Mouse (Mus musculus) embryonic facial prominence, embryonic 12.5 days (tissue): ENCODE results near the gene Foxc2. TPM values are rescaled to one million over a fixed set of nuclear protein-coding genes. Genes with fewer than 3 reads are reported as not detected.
A peak's percentile ranks its signal among the peaks of the same experiment; 100 is the strongest.

Source experiments
- ATAC-seq: fragments of 200-750 bp; cut with Nextera tagmentation; 2 replicates; pipeline ENCODE4 v1.8.0; 2017; ENCODE audit not compliant: insufficient number of reproducible peaks, insufficient read depth, low FRiP score, low TSS enrichment
- H3K27ac ChIP-seq: fragments of 300-500 bp; sonication (generic); 2 replicates; pipeline ENCODE4 v1.5.1; 2016; ENCODE audit warnings: mild to moderate bottlenecking
- H3K27me3 ChIP-seq: fragments of 300-500 bp; sonication (generic); 2 replicates; pipeline ENCODE4 v1.6.1; 2016; ENCODE audit warnings: mild to moderate bottlenecking, moderate library complexity
- H3K36me3 ChIP-seq: fragments of 300-500 bp; sonication (generic); 2 replicates; pipeline ENCODE4 v1.6.1; 2016; ENCODE audit warnings: mild to moderate bottlenecking
- H3K4me1 ChIP-seq: fragments of 300-500 bp; sonication (generic); 2 replicates; pipeline ENCODE4 v1.6.1; 2016
- H3K4me2 ChIP-seq: fragments of 300-500 bp; sonication (generic); replicated peaks from 2 replicates; pipeline ENCODE4 v1.6.1; 2016; ENCODE audit warnings: mild to moderate bottlenecking, moderate library complexity
- H3K4me3 ChIP-seq: fragments of 300-500 bp; sonication (generic); 2 replicates; pipeline ENCODE4 v1.5.1; 2016; ENCODE audit warnings: mild to moderate bottlenecking
- H3K9ac ChIP-seq: fragments of 300-500 bp; sonication (generic); 2 replicates; pipeline ENCODE4 v1.6.1; 2016; ENCODE audit warnings: mild to moderate bottlenecking, moderate library complexity
- H3K9me3 ChIP-seq: fragments of 300-500 bp; sonication (generic); 2 replicates; pipeline ENCODE4 v1.6.1; 2016; ENCODE audit warnings: mild to moderate bottlenecking, moderate library complexity
- WGBS: fragments of 180-500 bp; shearing (Covaris S2); methylation state at CpG from one replicate; pipeline ENCODE4 v1.1.7; 2016; 5-methylcytosine and 5-hydroxymethylcytosine counted together
- polyA plus RNA-seq: library from polyadenylated mRNA; unstranded; fragments of >200 nt; fragmentation: Nextera tagmentation; extraction: Ambion mirVana; gene quantifications from 2 replicates; pipeline ENCODE4 v1.2.1, GENCODE M21; 2016

The Foxc2 gene
- polyA plus RNA-seq, result 26.8 and 29.8 TPM in 2 replicates

GRCm38 (mm10) chr8:121115948-121116347 is at the start of gene Foxc2:
Foxc2 (plus strand) TSS chr8:121116171.
- Histone ChIP-seq H3K36me3 (no peaks in the 10 kb centered on the region), H3K4me2 (peak within 1 kb of the TSS; percentile 91), H3K4me3 (peak within 1 kb of the TSS; percentile 64), H3K27ac (peak within 1 kb of the TSS; percentile 96), H3K9me3 (no peaks in the 10 kb centered on the region), H3K9ac (peak within 1 kb of the TSS; percentile 85), H3K27me3 (peaks cover 75% of the 10 kb centered on the region), H3K4me1 (0 out of 2 replicates have a peak, but pooled peaks cover 14% of the 10 kb centered on the region)
- 0 out of 2 replicates have a peak, but pooled peaks have one; percentile 22 for ATAC-seq
- WGBS, result under 1% methylated on average over 25 of the region's 25 CpGs

- Histone ChIP-seq H3K4me3 (no peak overlapping the region), H3K4me1 (peaks cover 30% of the 10 kb centered on the region), H3K36me3 (no peaks in the 10 kb centered on the region), H3K9me3 (no peaks in the 10 kb centered on the region), H3K4me2 (no peak overlapping the region), H3K9ac (no peak overlapping the region), H3K27ac (no peak overlapping the region; the same call in 1 of the 2 replicates), H3K27me3 (peaks cover 78% of the 10 kb centered on the region)
- no peak for ATAC-seq
- 3% methylated on average over 12 of the region's 12 CpGs for WGBS
These were observed 44.5 kb upstream of the Foxc2 start for GRCm38 (mm10) chr8:121071454-121071853.

GRCm38 (mm10) chr8:121072406-121073130 is 43.4 kb upstream of the Foxc2 start:
- peaks cover 30% of the 10 kb centered on the region for H3K4me1 ChIP-seq
- no peak overlapping the region for H3K27ac ChIP-seq
- WGBS, result 8% methylated on average over 11 of the region's 11 CpGs
- ATAC-seq, result no peak
- peaks cover 89% of the 10 kb centered on the region for H3K27me3 ChIP-seq
- no peaks in the 10 kb centered on the region for H3K9me3 ChIP-seq
- peak overlapping the region; percentile 37; the same call in 1 of the 2 replicates for H3K4me2 ChIP-seq
- no peaks in the 10 kb centered on the region for H3K36me3 ChIP-seq
- no peak overlapping the region for H3K4me3 ChIP-seq
- H3K9ac ChIP-seq, result no peak overlapping the region

- H3K4me1 ChIP-seq, result peaks cover 30% of the 10 kb centered on the region
- H3K27ac ChIP-seq, result peak overlapping the region; percentile 66
- ATAC-seq, result no peak
- H3K9me3 ChIP-seq, result no peaks in the 10 kb centered on the region
- WGBS, result 1% methylated on average over 48 of the region's 48 CpGs
- H3K27me3 ChIP-seq, result peaks cover 94% of the 10 kb centered on the region
- peak overlapping the region; percentile 28; the same call in 1 of the 2 replicates for H3K9ac ChIP-seq
- H3K36me3 ChIP-seq, result no peaks in the 10 kb centered on the region
- peak overlapping the region; percentile 13; the same call in 1 of the 2 replicates for H3K4me3 ChIP-seq
- peak overlapping the region; percentile 37 for H3K4me2 ChIP-seq
These were observed 42.5 kb upstream of the Foxc2 start for GRCm38 (mm10) chr8:121073174-121074107.

- Histone ChIP-seq H3K9ac (no peak overlapping the region; the same call in 1 of the 2 replicates), H3K4me1 (peaks cover 30% of the 10 kb centered on the region), H3K27ac (peak overlapping the region; percentile 9; the same call in 1 of the 2 replicates), H3K9me3 (no peaks in the 10 kb centered on the region), H3K4me2 (peak overlapping the region; percentile 37), H3K4me3 (0 out of 2 replicates have a peak overlapping the region, but pooled peaks have one; percentile 4), H3K36me3 (no peaks in the 10 kb centered on the region), H3K27me3 (peaks cover 94% of the 10 kb centered on the region)
- 3% methylated on average over 15 of the region's 15 CpGs for WGBS
- ATAC-seq, result no peak
These were observed 41.7 kb upstream of the Foxc2 start for GRCm38 (mm10) chr8:121074108-121074847.

GRCm38 (mm10) chr8:121074848-121075145 is 41.2 kb upstream of the Foxc2 start:
- 0 out of 2 replicates have a peak overlapping the region, but pooled peaks have one; percentile 4 for H3K4me3 ChIP-seq
- H3K4me2 ChIP-seq, result peak overlapping the region; percentile 26
- no peak for ATAC-seq
- no peaks in the 10 kb centered on the region for H3K9me3 ChIP-seq
- no peak overlapping the region for H3K9ac ChIP-seq
- no peaks in the 10 kb centered on the region for H3K36me3 ChIP-seq
- H3K4me1 ChIP-seq, result peaks cover 30% of the 10 kb centered on the region
- under 1% methylated on average over 10 of the region's 10 CpGs for WGBS
- H3K27ac ChIP-seq, result peak overlapping the region; percentile 9; the same call in 1 of the 2 replicates
- peaks cover 94% of the 10 kb centered on the region for H3K27me3 ChIP-seq

- ATAC-seq, result no peak
- H3K9me3 ChIP-seq, result no peaks in the 10 kb centered on the region
- peaks cover 31% of the 10 kb centered on the region for H3K4me1 ChIP-seq
- no peak overlapping the region for H3K4me3 ChIP-seq
- H3K27ac ChIP-seq, result no peak overlapping the region
- WGBS, result 8% methylated on average over 13 of the region's 13 CpGs
- H3K36me3 ChIP-seq, result no peaks in the 10 kb centered on the region
- no peak overlapping the region for H3K9ac ChIP-seq
- no peak overlapping the region for H3K4me2 ChIP-seq
- H3K27me3 ChIP-seq, result peaks cover 94% of the 10 kb centered on the region
These were observed 40.0 kb upstream of the Foxc2 start for GRCm38 (mm10) chr8:121075936-121076335.

GRCm38 (mm10) chr8:121076555-121076954 is 39.4 kb upstream of the Foxc2 start:
- WGBS, result 11% methylated on average over 7 of the region's 7 CpGs

GRCm38 (mm10) chr8:121078721-121079120 is 37.2 kb upstream of the Foxc2 start:
- no peaks in the 10 kb centered on the region for H3K9me3 ChIP-seq
- H3K27ac ChIP-seq, result no peak overlapping the region
- no peak overlapping the region for H3K9ac ChIP-seq
- H3K4me2 ChIP-seq, result 0 out of 2 replicates have a peak overlapping the region, but pooled peaks have one; percentile 4
- ATAC-seq, result no peak
- peaks cover 32% of the 10 kb centered on the region for H3K4me1 ChIP-seq
- H3K27me3 ChIP-seq, result peaks cover 93% of the 10 kb centered on the region
- WGBS, result 3% methylated on average over 14 of the region's 14 CpGs
- no peaks in the 10 kb centered on the region for H3K36me3 ChIP-seq
- no peak overlapping the region for H3K4me3 ChIP-seq

More at GRCm38 (mm10) chr8:121076555-121076954, 39.4 kb upstream of the Foxc2 start:
- Histone ChIP-seq H3K9me3 (no peaks in the 10 kb centered on the region), H3K4me2 (no peak overlapping the region), H3K36me3 (no peaks in the 10 kb centered on the region), H3K9ac (no peak overlapping the region), H3K4me1 (peaks cover 29% of the 10 kb centered on the region), H3K27ac (no peak overlapping the region), H3K4me3 (no peak overlapping the region), H3K27me3 (peaks cover 94% of the 10 kb centered on the region)
- ATAC-seq, result no peak

- Histone ChIP-seq H3K27me3 (peaks cover 93% of the 10 kb centered on the region), H3K9ac (no peak overlapping the region), H3K4me2 (no peak overlapping the region), H3K9me3 (no peaks in the 10 kb centered on the region), H3K4me1 (peaks cover 30% of the 10 kb centered on the region), H3K4me3 (no peak overlapping the region), H3K36me3 (no peaks in the 10 kb centered on the region), H3K27ac (no peak overlapping the region)
- 5% methylated on average over 7 of the region's 7 CpGs for WGBS
- no peak for ATAC-seq
These were observed 36.8 kb upstream of the Foxc2 start for GRCm38 (mm10) chr8:121079201-121079600.

GRCm38 (mm10) chr8:121079944-121080343 is 36.0 kb upstream of the Foxc2 start:
- no peak overlapping the region for H3K9ac ChIP-seq
- H3K4me2 ChIP-seq, result peak overlapping the region; percentile 95
- WGBS, result 6% methylated on average over 12 of the region's 12 CpGs
- no peak for ATAC-seq
- peaks cover 93% of the 10 kb centered on the region for H3K27me3 ChIP-seq
- H3K4me1 ChIP-seq, result peaks cover 32% of the 10 kb centered on the region
- no peaks in the 10 kb centered on the region for H3K36me3 ChIP-seq
- 0 out of 2 replicates have a peak overlapping the region, but pooled peaks have one; percentile 53 for H3K4me3 ChIP-seq
- no peaks in the 10 kb centered on the region for H3K9me3 ChIP-seq
- H3K27ac ChIP-seq, result no peak overlapping the region
